Mouse (Mus musculus): ENCODE results near the gene 2610028H24Rik.

2610028H24Rik gene

DNA sequence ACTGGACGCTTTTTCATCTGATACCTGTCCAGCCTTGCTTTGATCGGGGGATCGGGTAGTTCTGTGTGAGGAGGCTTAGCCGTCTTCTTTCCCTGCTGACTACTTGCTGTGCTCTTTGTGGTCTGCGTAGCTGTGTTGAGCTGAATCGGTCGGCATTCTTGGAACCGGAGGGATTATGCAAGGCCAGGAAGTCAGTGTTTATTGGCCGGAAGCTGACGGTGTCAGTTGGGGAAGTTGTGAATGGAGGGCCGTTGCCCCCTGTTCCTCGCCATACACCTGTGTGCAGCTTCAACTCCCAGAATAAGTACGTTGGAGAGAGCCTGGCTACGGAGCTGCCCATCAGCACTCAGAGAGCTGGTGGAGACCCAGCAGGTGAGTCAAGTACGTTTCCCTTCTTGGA lies 40.3 kb downstream of the 2610028H24Rik start:
- DNase-seq, result peak; percentile 68

DNA sequence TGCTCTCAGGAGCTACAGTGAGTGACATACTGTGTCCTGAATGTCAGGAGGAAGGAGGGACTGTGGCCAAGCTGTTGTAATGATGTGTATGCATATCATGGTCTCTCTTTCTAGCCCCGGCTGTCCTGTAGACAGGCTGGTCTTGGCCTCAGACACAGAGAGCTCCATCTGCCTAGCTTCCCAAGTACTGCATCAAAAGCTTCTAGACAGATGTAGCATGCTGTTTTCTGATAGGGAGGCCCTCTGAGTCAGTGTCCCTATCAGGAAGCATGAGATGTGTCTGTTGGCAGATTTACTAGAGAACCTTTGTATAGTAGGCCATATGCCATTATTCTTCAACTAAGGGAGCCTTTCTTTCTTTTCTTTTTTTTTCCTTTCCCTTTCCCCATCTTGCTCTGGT lies 44.6 kb downstream of the 2610028H24Rik start:
- peak; percentile 43 for DNase-seq

DNA sequence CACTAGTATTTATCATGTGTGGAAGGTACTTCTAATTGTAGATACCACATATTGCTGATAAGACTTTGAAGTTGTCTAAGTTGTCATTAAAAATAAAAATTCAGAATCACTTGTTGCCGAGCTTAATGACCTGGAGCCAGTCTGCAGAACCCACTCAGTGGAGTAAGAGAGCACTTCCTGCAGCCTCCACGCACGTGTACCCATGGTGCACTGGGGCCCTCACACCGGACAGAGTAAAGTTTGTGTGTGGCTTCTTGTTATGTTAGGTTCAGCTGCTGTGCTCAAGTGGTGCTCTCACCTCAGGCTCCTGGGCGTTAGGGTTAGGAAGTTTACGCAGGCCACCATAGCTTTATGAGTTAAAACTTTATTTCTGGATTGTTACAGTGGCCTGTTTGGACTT lies 46.6 kb downstream of the 2610028H24Rik start:
- DNase-seq, result peak; percentile 73

DNA sequence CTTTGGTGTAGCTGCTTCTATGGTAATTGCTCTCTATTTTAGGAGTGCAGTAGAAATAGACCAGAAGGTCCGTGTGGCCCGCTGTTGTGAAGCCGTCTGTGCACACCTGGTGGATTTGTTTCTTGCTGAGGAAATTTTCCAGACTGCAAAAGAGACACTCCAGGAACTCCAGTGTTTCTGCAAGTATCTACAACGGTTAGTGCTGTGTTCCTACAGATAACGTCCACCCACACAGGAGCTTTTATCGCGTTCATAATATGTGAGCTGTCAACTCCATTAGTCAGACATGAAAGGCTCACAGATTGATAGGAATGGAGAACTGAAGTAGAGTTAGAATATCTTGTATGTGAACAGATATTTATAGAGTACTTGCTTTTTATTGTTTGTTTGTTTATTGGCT lies 47.5 kb downstream of the 2610028H24Rik start:
- DNase-seq, result no peak

DNA sequence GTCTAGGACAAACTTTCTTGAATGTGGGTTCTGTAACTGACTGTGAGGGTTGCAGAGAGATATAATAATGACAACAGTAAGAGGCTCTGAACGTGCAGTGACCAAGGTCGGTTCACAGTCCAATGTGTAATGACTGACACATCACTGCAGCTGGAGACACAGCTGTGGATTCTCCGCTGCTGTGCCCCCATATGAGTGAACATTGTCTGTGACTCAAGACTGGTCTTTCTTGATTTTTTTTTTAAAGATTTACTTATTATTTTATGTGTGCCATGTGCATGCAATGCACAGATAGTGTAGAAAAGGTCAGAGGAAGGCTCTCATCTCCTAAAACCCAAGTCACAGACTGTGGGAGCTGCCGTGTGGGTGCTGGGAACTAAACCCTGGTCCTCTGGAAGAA lies 48.6 kb downstream of the 2610028H24Rik start:
- DNase-seq, result peak; percentile 61

DNA sequence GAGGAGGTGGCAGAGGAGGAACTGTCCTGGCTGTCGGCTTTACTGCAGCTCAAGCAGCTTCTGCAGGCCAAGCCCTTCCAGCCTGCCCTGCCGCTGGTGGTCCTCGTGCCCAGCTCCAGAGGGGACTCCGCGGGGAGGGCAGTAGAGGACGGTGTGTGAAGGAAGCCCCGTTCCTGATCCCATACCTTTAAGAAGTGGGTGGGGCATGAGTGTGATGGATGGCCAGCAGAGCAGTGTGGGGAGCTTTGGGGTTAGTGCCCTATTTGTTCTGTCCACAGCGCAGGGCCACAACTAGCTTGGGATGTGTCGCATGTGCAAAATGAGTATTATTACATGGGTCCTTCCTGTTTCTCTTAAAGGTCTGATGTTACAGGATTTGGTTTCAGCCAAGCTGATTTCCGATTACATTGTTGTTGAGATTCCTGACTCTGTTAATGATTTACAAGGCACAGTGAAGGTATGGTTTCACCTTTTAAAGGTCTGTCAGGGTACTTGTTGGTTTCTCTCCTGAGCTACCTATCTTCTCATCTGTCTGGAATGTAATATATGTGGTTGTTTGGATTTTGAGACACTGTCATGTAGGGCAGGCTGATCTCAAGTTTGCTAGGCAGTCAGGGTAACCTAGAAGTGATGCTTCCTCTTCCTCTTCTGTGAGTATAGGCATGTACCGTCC lies 55.5 kb downstream of the 2610028H24Rik start:
- no peak for DNase-seq

DNA sequence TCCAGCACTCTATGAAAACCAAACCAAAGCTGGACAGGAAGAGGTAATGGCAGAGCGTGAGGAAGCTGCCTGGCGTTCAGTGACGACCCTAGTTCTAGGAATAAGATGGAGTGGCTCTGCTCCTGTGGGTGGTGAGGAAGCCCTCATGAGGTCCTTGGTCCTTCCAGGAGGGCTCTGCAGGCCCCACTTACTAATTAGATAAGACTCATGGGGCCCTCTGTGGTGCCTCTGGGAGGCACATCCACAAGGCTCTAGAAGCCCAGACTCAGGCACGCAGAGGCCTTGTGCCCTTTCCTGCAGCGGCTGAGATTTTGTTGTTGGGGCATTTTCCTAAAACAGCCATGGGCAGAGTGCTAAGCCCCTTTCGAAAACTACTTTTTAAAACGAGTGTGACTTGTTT lies 57.0 kb downstream of the 2610028H24Rik start:
- no peak for DNase-seq

All from heart, adult 11 months (tissue).